Mouse (Mus musculus) adrenal gland, postnatal 36 days (tissue): ENCODE data around the gene Calb2. TPM values are rescaled to one million over a fixed set of nuclear protein-coding genes. Genes with fewer than 3 reads are reported as not detected.

Experiments
- DNase-seq, 2 experiments: peaks; one replicate each; pipeline ENCODE4 v3.0.0; 2021; ENCODE audit warnings: mixed read lengths in 1 of 2
- total RNA-seq, 2 experiments: library from RNA; stranded (reverse); gene quantifications; 2 replicates each; pipeline ENCODE4 v1.2.3; 2021

Gene Calb2
- total RNA-seq, 2 experiments from 2014 or later = 0.26 to 2.2 TPM

DNA sequence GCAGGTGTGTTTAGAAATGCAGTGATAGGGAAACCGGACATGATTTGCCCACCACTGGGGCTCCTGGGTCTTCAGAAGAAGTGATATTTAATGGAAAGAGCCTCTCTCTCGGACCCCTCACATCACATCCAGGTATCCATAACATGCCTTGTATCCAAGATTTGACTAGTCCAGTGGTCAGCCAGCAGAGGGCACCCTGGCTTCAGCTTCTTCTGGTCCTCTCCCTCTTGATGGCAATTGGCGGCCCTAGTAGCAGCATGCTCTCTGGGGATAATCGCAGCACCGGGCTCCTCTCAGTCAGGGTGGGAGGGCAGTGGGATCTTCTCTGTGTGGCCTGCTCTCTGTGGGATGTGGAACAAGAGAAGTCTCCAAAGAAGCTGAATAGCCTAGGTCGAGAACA is 48.3 kb downstream of the Calb2 start:
- peak; percentile 35 to 54 for DNase-seq

DNA sequence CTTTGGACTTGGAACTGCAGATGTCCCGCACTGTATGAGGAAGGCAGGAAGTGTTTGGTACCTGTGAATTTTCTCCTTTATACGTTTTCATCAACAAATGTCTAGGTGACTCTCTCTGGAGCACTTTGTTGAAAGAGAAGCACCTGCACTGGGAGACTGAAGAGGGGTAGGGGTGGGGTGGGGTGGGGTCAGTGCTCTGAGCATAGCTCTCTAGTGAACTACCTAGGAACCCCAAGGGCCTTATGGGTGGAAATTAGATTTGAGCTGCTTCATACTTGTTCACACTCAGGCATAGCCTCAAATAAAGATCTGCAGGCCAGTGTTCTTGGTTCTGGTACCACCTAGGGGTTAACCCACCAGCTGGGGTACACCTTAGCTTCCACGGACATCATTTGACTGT is 65.4 kb downstream of the Calb2 start, which contains the start of gene Gm17720:
TSS of gene Gm17720 (minus strand) at position 101 of the 400 bp plus-strand sequence.
- DNase-seq = no peak

DNA sequence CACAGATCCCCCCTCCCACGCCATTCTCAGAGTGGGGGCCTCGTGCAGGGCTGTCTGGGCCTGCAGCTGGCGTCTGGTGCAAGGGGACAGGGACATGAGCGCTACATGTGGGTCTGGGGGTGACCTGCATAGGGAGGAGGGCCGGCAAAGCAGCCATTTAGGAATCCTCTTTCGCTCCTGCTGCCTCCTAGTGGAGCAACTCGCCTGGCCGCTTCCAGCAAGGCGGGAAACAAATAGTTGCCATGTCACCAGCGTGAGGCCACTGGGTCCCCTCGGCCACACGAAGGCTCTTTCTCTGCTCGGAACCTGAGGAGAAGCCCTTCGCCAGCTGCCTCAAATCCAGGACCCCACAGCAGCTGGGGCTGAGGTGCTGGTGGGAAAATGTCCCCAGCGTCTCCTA is 66.3 kb downstream of the Calb2 start:
- DNase-seq = no peak

DNA sequence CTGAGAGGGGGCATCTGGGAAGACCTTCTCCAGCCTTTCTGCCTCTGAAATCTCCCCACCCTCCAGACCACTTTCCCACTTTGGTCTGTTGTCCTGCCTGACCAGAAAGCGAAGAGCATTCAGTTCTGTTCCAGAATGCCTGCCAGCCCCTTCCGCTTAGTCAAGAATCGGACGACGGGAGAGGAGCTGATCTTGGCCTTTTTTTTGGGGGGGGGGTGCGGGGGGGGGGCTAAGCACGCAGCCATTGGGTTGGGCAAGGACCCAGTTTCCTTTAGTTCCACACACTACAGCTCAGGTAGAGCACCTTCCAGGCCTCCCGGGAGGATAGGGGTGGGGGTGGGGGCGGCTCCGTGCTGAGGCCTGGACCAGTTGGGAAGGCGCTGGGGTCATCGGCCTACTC is 67.1 kb downstream of the Calb2 start, which contains the start of gene Gm21964:
TSS of gene Gm21964 (plus strand) at position 301 of the 400 bp plus-strand sequence.
- no peak for DNase-seq

DNA sequence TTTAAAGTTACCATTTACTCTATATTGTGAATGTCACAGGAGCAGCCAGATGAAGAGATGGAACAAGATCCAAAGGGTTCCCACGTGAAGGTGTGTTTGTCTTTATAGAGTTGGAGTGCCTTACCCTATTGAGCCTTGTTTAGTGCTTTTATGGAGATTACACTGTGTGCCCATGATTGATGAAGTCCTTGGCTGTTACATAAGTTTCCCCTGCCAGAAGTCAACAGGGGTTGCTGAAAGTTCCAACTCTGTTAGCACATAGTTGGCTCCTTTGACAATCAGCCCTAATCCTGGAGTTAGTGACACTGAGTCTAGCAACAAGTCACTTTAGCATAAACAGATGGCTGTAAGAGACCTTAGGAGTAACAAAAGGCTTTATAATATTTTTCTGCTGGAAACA is 76.1 kb downstream of the Calb2 start:
- no peak for DNase-seq

Other genes starting within 250 kb of the Calb2 start
- gene Marveld3, start 206.0 kb downstream of the Calb2 start, total RNA-seq = under 1 TPM in 1 of 2 experiments, not detected in 1; 0.17 TPM
- 1 to 10 TPM in 1 of 2 experiments, under 1 TPM in 1; 0.10 to 1.5 TPM for gene Tat, start 177.8 kb downstream of the Calb2 start, total RNA-seq
- 1 to 10 TPM; 1.0 to 1.8 TPM for gene Chst4, start 128.5 kb downstream of the Calb2 start, total RNA-seq
- gene Zfp612, start 88.5 kb downstream of the Calb2 start, total RNA-seq = 1 to 10 TPM; 6.3 to 8.9 TPM
- not detected for gene Gm21964, start 67.0 kb downstream of the Calb2 start, total RNA-seq
- not detected for gene Gm17720, start 65.5 kb downstream of the Calb2 start, total RNA-seq
- 10 to 100 TPM in 1 of 2 experiments, 1 to 10 TPM in 1; 9.8 to 11.6 TPM for gene Cmtr2, start 47.5 kb upstream of the Calb2 start, total RNA-seq
- gene Hydin, start 98.8 kb upstream of the Calb2 start, total RNA-seq = under 1 TPM; 0.07 to 0.36 TPM